Mouse (Mus musculus) embryonic facial prominence, embryonic 14.5 days (tissue): ENCODE data around the gene Trp53rkb. TPM values are rescaled to one million over a fixed set of nuclear protein-coding genes. Genes with fewer than 3 reads are reported as not detected.
A peak's percentile ranks its signal among the peaks of the same experiment; 100 is the strongest.
"Not testable (repeated sequence)": the region's sequence is repeated elsewhere in the genome, so short reads cannot be mapped to it uniquely, and the experiment has no call there.

Source experiments
- ATAC-seq: fragments of 200-750 bp; cut with Nextera tagmentation; 2 replicates; pipeline ENCODE4 v1.8.0; 2017; ENCODE audit warnings: low read depth, moderate number of reproducible peaks, moderate TSS enrichment
- DNase-seq: peaks from one replicate; pipeline ENCODE4 v3.0.0-alpha.2; 2015; ENCODE audit warnings: low spot score
- H3K27ac ChIP-seq: fragments of 300-500 bp; sonication (generic); replicated peaks from 2 replicates; pipeline ENCODE4 v1.5.1; 2014; ENCODE audit warnings: low read depth, mild to moderate bottlenecking, low read length, moderate library complexity
- H3K27me3 ChIP-seq: fragments of 300-500 bp; sonication (generic); replicated peaks from 2 replicates; pipeline ENCODE4 v1.6.1; 2014; ENCODE audit warnings: low read length; ENCODE audit not compliant: control insufficient read depth, insufficient read depth
- H3K36me3 ChIP-seq: fragments of 300-500 bp; sonication (generic); 2 replicates; pipeline ENCODE4 v1.6.1; 2014; ENCODE audit warnings: low read length, mixed read lengths; ENCODE audit not compliant: control insufficient read depth, insufficient read depth
- H3K4me1 ChIP-seq: fragments of 300-500 bp; sonication (generic); 2 replicates; pipeline ENCODE4 v1.6.1; 2014; ENCODE audit warnings: antibody characterized with exemption, low read length; ENCODE audit not compliant: control insufficient read depth, insufficient read depth
- H3K4me2 ChIP-seq: fragments of 300-500 bp; sonication (generic); 2 replicates; pipeline ENCODE4 v1.6.1; 2014; ENCODE audit warnings: low read depth, mild to moderate bottlenecking, low read length, moderate library complexity, mixed read lengths
- H3K4me3 ChIP-seq: fragments of 300-500 bp; sonication (generic); 2 replicates; pipeline ENCODE4 v1.5.1; 2014; ENCODE audit warnings: low read depth, mild to moderate bottlenecking, low read length
- H3K9ac ChIP-seq: fragments of 300-500 bp; sonication (generic); 2 replicates; pipeline ENCODE4 v1.6.1; 2014; ENCODE audit warnings: low read depth, mild to moderate bottlenecking, low read length, moderate library complexity, mixed read lengths
- H3K9me3 ChIP-seq: fragments of 300-500 bp; sonication (generic); 2 replicates; pipeline ENCODE4 v1.6.1; 2016; ENCODE audit warnings: low read length; ENCODE audit not compliant: control insufficient read depth
- WGBS: fragments of 180-500 bp; shearing (Covaris S2); extraction: QIAGEN DNeasy Blood & Tissue Kit; methylation state at CpG from one replicate; pipeline ENCODE4 v1.1.7; 2014; 5-methylcytosine and 5-hydroxymethylcytosine counted together
- polyA plus RNA-seq: library from polyadenylated mRNA; unstranded; fragments of >200 nt; fragmentation: Nextera tagmentation; extraction: Ambion mirVana; gene quantifications from 2 replicates; pipeline ENCODE4 v1.2.1, GENCODE M21; 2014

Gene Trp53rkb
- polyA plus RNA-seq, 1 experiment from 2014 or later, result 6.7 TPM

DNA sequence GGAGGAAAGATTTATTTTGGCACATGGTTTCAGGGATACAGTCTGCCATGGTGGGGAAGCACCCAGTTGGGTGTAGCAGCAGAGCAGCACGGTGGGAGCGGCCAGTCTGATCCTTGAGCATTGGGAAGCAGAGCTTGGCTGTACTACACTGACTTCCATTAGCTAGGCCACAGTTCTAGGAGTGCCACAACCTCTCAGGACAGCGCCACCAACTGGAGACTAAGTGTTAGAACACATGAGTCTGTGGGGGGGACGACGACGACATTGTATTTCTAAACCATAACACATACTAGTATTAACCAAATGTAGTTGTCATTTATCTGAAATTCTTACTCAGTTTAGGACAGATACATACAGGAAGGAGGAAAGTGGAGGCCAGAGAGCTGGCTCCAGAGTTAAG, 8.0 kb upstream of the Trp53rkb start:
- WGBS, result 79% methylated on average over 6 of the region's 6 CpGs
- peaks cover 14% of the 10 kb centered on the region for H3K4me1 ChIP-seq
- H3K36me3 ChIP-seq, result no peaks in the 10 kb centered on the region
- peaks cover 3% of the 10 kb centered on the region; the same call in 1 of the 2 replicates for H3K27me3 ChIP-seq
- H3K27ac ChIP-seq, result no peak overlapping the region
- ATAC-seq (no peak), DNase-seq (no peak)
- no peaks in the 10 kb centered on the region for H3K9me3 ChIP-seq
- no peak overlapping the region for H3K4me2 ChIP-seq
- no peak overlapping the region for H3K4me3 ChIP-seq
- H3K9ac ChIP-seq, result no peak overlapping the region

DNA sequence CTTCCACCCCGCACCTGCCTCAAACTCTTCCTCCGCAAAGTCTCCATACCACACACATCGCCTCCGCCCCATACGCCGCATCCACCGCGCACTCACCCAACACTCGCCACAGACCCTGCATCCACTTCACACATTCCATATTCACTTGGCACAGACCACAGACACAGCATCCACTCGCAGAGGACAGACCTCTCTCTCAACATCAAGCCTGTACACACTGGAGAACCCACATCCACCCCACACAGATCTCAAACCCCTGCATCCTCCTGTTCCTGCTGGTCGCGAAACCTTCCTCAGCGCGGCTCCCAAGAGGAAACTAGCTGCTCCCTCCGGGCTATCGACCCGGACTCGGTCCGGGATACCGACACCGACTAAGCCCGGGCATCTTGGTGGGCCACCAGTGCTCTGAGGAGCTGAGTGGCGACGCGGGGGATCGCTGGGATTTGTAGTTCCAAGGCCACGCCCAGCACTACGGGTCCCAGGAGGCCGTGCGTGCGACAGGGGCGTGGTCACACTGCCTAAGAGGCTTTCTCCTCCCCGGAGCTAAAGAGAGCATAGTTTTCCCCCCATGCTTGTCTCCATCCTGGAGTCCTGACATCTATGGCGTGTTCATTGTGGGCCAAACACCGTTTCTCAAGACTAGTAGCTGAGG, 5.9 kb upstream of the Trp53rkb start:
- H3K9ac ChIP-seq, result peak overlapping the region; percentile 62
- H3K4me2 ChIP-seq, result peak overlapping the region; percentile 72
- no peaks in the 10 kb centered on the region for H3K36me3 ChIP-seq
- DNase-seq (peak; percentile 97), ATAC-seq (peak; percentile 96)
- H3K9me3 ChIP-seq, result no peaks in the 10 kb centered on the region
- peaks cover 3% of the 10 kb centered on the region; the same call in 1 of the 2 replicates for H3K27me3 ChIP-seq
- peaks cover 6% of the 10 kb centered on the region for H3K4me1 ChIP-seq
- 0% methylated on average over 35 of the region's 35 CpGs for WGBS
- peak overlapping the region; percentile 47 for H3K4me3 ChIP-seq
- H3K27ac ChIP-seq, result no peak overlapping the region

DNA sequence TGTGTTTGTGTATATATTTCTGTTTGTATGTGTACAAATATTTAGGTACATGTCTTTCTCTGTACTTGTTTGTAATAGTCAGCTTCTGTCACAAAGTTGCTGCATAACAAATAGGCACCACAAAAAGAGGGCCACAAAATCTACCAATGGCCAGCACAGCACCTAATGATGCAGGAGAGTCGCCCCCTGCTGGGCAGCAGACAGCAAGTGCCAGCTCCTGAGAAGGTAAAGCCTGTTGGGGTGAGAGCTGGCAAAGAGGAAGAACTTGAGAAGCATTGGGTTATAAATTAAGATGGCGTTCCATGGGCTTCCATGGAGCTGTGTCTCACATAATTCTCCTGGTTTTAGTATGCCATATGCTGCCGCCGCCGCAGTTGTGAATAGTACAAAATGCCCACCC, 593 bp upstream of the Trp53rkb start:
- DNase-seq (no peak), ATAC-seq (no peak)
- H3K9ac ChIP-seq, result no peak overlapping the region
- H3K4me2 ChIP-seq, result no peak overlapping the region
- H3K27ac ChIP-seq, result no peak overlapping the region
- WGBS, result 80% methylated on average over 5 of the region's 5 CpGs
- H3K4me1 ChIP-seq, result peaks cover 5% of the 10 kb centered on the region
- H3K36me3 ChIP-seq, result peaks cover 11% of the 10 kb centered on the region
- no peaks in the 10 kb centered on the region for H3K9me3 ChIP-seq
- H3K4me3 ChIP-seq, result no peak overlapping the region
- H3K27me3 ChIP-seq, result no peaks in the 10 kb centered on the region

DNA sequence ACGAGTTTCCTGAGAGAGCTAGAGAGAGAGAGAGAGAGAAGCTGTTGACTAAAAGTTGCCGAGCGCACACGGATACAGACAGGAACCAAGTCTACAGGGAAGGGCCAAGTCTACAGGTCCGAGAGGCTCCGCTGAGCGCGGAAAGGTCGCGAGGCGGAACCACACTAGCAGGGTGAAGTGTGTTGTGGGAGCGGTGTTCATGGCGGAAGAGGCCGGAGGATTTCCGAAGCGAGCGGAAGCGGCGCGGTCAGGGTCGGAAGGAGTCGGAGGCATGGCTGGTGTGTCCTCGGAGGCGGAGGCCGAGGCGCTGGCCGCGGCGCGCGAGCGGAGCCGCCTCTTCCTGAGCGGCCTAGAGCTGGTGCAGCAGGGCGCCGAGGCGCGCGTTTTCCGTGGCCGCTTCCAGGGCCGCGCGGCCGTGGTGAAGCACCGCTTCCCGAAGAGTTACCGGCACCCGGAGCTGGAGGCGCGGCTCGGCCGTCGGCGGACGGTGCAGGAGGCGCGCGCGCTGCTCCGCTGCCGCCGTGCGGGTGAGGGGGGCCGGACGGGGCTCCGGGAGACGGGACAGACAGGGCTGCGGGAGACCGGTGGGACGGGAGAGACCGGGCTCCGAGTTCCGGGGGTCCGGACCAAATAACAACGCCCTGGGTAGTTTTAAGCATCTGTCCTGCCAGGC, 1.3 kb downstream of the Trp53rkb start:
- under 1% methylated on average over 35 of the region's 76 CpGs for WGBS
- not testable (repeated sequence) for H3K27me3 ChIP-seq, H3K4me1 ChIP-seq, H3K9me3 ChIP-seq
- Histone ChIP-seq H3K36me3 (peaks cover 30% of the 10 kb centered on the region), H3K9ac (peak overlapping the region; percentile 86), H3K27ac (peak overlapping the region; percentile 78), H3K4me2 (peak overlapping the region; percentile 78), H3K4me3 (peak overlapping the region; percentile 75)
- ATAC-seq (peak; percentile 96), DNase-seq (peak; percentile 88)

DNA sequence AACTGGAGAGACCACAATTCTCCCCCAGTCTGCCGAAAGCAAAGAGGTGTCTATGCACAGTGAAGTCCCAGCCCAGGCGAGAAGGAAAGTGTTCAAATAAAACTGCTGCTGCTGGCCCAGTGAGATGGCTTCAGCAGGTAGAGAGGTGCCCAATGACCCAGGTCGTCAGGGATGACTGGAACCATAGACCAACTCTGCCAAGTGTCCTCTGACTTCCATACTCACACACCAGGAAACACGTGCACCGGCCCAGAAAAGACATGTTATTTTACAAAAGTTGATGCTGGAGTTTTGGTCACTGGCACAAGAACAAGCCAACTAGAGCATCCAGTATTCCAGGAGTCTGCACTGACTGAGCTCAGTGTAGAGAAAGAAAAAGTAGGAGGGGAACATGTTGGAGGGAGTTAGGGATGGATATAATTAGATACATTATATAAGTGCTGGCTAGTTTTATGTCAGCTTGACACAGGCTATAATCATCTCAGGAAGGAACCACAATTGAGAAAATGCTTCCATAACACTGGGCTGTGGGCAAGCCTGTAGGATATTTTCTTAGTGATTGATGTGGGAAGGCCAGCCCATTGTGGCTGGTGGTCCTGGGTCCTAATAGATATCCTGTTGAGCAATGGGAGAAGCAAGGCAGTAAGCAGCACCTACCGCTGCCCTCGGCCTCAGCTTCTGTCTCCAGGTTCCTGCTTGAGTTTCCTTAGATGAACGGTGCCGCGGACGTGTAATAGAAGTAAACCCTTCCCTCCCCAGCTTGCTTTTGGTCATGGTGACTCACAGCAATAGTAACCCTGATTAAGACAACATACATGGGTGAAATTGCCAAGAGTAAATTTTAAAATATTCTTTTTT, 7.5 kb downstream of the Trp53rkb start:
- H3K4me3 ChIP-seq, result no peak overlapping the region
- H3K4me1 ChIP-seq, result no peaks in the 10 kb centered on the region
- no peaks in the 10 kb centered on the region for H3K9me3 ChIP-seq
- WGBS, result 75% methylated on average over 11 of the region's 11 CpGs
- H3K27ac ChIP-seq, result no peak overlapping the region
- peaks cover 30% of the 10 kb centered on the region for H3K36me3 ChIP-seq
- ATAC-seq, result peak; percentile 35; the same call in 1 of the 2 replicates
- H3K4me2 ChIP-seq, result no peak overlapping the region
- no peak overlapping the region for H3K9ac ChIP-seq
- no peaks in the 10 kb centered on the region for H3K27me3 ChIP-seq
- peak; percentile 33 for DNase-seq

DNA sequence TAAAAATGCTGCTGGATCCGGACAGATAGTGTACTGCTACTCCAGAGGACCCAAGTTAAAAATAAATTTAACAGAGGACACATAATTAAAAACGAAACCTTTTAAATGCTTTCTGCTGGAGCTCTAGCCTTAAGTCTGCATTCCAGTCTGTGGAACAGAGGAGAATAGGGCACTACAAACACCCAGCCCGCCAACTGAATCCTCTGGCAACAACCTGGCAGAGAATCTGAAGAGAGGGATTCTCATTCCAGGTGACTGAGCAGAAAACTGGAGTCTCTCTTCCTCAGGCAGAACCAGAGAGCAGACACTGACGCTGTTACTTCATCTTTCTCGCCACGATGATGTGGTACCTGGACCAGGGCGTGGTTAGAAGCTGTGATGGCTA, 8.1 kb downstream of the Trp53rkb start:
- Histone ChIP-seq H3K4me2 (no peak overlapping the region), H3K9ac (no peak overlapping the region), H3K4me3 (no peak overlapping the region), H3K4me1 (no peaks in the 10 kb centered on the region), H3K27ac (no peak overlapping the region), H3K36me3 (peaks cover 30% of the 10 kb centered on the region), H3K9me3 (no peaks in the 10 kb centered on the region), H3K27me3 (no peaks in the 10 kb centered on the region)
- DNase-seq, result no peak
- 80% methylated on average over 7 of the region's 7 CpGs for whole genome bisulfite sequencing
- ATAC-seq, result no peak

DNA sequence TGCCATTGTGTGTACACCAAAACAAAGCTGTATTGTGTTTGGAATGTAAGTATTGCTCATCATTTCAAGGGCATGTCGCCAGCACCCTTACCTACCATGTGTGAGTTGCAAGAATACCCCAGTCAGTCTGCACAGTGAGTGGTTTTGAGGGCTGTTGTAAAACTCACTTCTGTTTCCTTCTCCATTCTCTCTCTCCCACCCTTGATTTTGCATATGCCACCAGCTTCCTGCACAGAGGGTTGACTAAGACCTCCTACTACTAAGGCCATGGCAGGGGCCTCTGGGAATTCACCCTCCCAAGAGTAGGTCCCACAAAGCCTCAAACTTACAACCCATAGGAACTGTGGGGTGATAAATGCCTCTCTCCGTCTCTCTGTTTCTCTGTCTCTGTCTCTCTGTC, 9.1 kb downstream of the Trp53rkb start:
- no peaks in the 10 kb centered on the region for H3K9me3 ChIP-seq
- no peak overlapping the region for H3K27ac ChIP-seq
- H3K27me3 ChIP-seq, result no peaks in the 10 kb centered on the region
- H3K4me2 ChIP-seq, result no peak overlapping the region
- H3K9ac ChIP-seq, result no peak overlapping the region
- DNase-seq, result no peak
- no peak overlapping the region for H3K4me3 ChIP-seq
- WGBS, result 72% methylated on average over 2 of the region's 2 CpGs
- no peak for ATAC-seq
- 0 out of 2 replicates have a peak, but pooled peaks cover 4% of the 10 kb centered on the region for H3K4me1 ChIP-seq
- peaks cover 22% of the 10 kb centered on the region for H3K36me3 ChIP-seq

DNA sequence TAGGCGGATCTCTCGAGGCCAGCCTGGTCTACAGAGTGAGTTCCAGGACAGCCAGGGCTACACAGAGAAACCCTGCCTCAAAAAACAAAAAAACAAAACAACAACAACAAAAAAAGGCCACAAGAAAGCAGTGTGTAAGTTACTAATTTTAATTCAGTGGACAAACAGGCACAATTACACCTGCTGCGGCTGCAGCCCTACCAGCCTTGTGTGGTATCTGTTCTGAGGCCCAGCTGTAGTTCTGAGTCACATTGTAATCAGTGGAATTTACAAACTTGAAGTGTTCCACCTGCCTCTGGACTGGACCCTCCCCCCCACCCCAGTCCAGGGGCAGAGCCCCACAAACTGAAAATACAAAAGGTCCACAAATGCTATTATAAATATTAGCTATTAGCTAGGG, 11.0 kb downstream of the Trp53rkb start:
- Histone ChIP-seq H3K27me3 (no peaks in the 10 kb centered on the region), H3K9ac (no peak overlapping the region), H3K4me2 (no peak overlapping the region), H3K36me3 (peaks cover 4% of the 10 kb centered on the region; the same call in 1 of the 2 replicates), H3K4me1 (0 out of 2 replicates have a peak, but pooled peaks cover 4% of the 10 kb centered on the region), H3K4me3 (no peak overlapping the region), H3K9me3 (no peaks in the 10 kb centered on the region), H3K27ac (no peak overlapping the region)
- DNase-seq (no peak), ATAC-seq (no peak)
- 90% methylated on average over 3 of the region's 3 CpGs for WGBS
